Mouse (Mus musculus): Measurements from ENCODE around the gene Mob1a. TPM values are rescaled to one million over a fixed set of nuclear protein-coding genes. Genes with fewer than 3 reads are reported as not detected.

Gene Mob1a
- total RNA-seq, 1 experiment = 53.4 TPM

DNA sequence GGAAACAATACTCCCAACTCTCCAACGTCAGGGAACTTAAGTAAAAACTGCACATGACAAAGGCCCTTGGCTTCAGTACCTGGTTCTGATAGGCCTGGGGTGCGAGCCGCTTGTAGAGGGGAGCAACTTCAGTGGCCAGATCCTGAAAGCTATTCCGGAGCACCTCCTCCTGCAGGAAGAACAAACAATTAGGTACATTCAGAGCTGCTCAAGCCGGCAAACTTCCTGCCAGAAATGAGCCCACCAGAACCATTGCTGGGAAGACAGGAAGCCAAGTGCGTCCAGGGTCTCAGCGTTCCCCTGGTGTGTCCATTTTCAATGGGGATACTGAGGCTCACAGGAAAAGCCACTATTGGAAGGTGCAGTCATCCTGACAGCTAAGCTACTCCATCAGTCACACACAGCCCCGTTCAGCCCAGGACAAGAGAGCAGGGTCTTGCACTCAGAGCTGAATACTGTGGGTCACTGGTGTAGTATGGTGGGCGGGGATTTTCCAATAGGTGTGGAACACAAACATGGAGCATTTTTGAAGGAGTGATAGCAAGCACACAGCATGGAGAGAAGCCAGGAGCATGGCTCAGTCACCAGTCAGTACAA, 48.0 kb downstream of the Mob1a start:
- no peaks in the 10 kb centered on the region for H3K4me1 ChIP-seq (ENCODE audit: control insufficient read depth in 2 of 2, insufficient read depth in 2 of 2, low read length in 2 of 2, poor library complexity in 1 of 2)
- TF ChIP-seq HCFC1 (IDR thresholded peaks at IDR 0.05; ENCODE audit: borderline replicate concordance, insufficient read depth, low read length) (no peak), CHD2 (IDR thresholded peaks at IDR 0.05; ENCODE audit: low read depth, low read length) (no peak), ZNF384 (IDR thresholded peaks at IDR 0.05; ENCODE audit: low read depth, low read length) (no peak), ZC3H11A (IDR thresholded peaks at IDR 0.05; ENCODE audit: borderline replicate concordance, low read depth, low read length) (no peak), MAFK (IDR thresholded peaks at IDR 0.05; ENCODE audit: insufficient read depth, low read depth, low read length) (no peak)
- no peak overlapping the region for H3K4me3 ChIP-seq (ENCODE audit: insufficient read depth in 1 of 2, low read depth in 1 of 2, low read length in 2 of 2, poor library complexity in 1 of 2, severe bottlenecking in 1 of 2)
- H3K9ac ChIP-seq (ENCODE audit: insufficient read depth, low read depth, low read length, poor library complexity, severe bottlenecking) = no peak overlapping the region
- no peak for DNase-seq (ENCODE audit: low read depth, low spot score)
- H3K9me3 ChIP-seq (ENCODE audit: control insufficient read depth, insufficient read depth, low read depth, low read length) = no peaks in the 10 kb centered on the region
- H3K36me3 ChIP-seq (ENCODE audit: control insufficient read depth, insufficient read depth, low read length, poor library complexity, severe bottlenecking) = peaks cover 2% of the 10 kb centered on the region; the same call in 1 of the 2 replicates
- no peak overlapping the region; the same call in 1 of the 2 replicates for H3K27ac ChIP-seq (ENCODE audit: insufficient read depth, low read depth, low read length, poor library complexity, severe bottlenecking)
- in situ Hi-C loops (cut with MboI; ENCODE audit: low sequenced_read_pairs in 2 of 2, unreplicated experiment in 2 of 2) = no loop called here

DNA sequence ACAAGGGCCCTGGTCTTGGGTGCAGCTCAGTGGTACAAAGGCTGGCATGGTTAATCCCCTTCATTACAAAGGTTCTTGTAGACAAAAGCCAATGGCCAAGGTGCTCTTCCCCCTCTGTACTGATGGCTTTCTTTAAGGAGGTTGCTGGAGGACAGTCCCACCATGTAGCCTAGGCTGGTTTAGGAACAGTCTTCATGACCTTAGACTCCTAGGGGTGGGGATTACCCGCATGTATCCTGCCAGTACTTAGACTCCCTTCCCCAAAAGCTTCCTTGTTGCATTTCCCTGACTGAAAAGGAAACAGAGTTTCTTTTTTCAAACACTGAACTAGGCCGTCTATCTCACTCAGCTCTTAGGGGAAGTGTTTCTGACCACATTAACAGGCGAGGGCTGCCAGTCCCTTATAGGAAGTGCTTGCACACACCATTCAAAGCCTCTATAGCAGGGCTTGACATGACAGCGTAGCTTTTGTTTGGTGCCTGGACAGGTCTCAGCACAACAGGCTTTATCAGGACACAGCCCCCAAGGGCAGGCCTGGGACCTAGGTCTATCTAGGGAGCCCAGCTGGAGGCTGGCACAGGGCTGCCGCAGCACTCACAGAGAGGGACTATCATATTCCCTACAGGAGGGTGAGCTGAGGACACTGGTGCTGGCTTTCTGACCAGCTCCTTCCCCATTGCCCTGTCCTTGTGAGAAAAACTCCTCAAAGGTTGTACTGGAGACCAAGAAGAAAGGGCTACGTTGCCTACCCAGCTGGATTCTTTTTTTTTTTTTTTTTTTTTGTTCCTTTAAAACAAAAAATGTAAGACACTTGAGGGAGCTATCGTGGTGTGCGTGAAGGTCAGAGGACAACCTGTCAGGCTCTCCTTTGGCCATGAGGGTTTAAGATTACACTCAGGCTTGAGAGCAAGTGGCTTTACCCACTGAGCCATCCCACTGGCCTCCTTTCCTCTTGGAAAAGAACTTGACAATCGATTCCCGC, 56.0 kb downstream of the Mob1a start:
- in situ Hi-C loops (cut with MboI; ENCODE audit: low sequenced_read_pairs in 2 of 2, unreplicated experiment in 2 of 2) = no loop called here
- Histone ChIP-seq H3K4me1 (ENCODE audit: control insufficient read depth in 2 of 2, insufficient read depth in 2 of 2, low read length in 2 of 2, poor library complexity in 1 of 2) (no peaks in the 10 kb centered on the region), H3K27ac (ENCODE audit: insufficient read depth, low read depth, low read length, poor library complexity, severe bottlenecking) (no peak overlapping the region), H3K9me3 (ENCODE audit: control insufficient read depth, insufficient read depth, low read depth, low read length) (no peaks in the 10 kb centered on the region), H3K4me3 (ENCODE audit: insufficient read depth in 1 of 2, low read depth in 1 of 2, low read length in 2 of 2, poor library complexity in 1 of 2, severe bottlenecking in 1 of 2) (no peak overlapping the region), H3K36me3 (ENCODE audit: control insufficient read depth, insufficient read depth, low read length, poor library complexity, severe bottlenecking) (no peaks in the 10 kb centered on the region; the same call in 1 of the 2 replicates), H3K9ac (ENCODE audit: insufficient read depth, low read depth, low read length, poor library complexity, severe bottlenecking) (no peak overlapping the region)
- DNase-seq (ENCODE audit: low read depth, low spot score) = no peak
- TF ChIP-seq MAFK (IDR thresholded peaks at IDR 0.05; ENCODE audit: insufficient read depth, low read depth, low read length) (no peak), HCFC1 (IDR thresholded peaks at IDR 0.05; ENCODE audit: borderline replicate concordance, insufficient read depth, low read length) (no peak), ZNF384 (IDR thresholded peaks at IDR 0.05; ENCODE audit: low read depth, low read length) (no peak), ZC3H11A (IDR thresholded peaks at IDR 0.05; ENCODE audit: borderline replicate concordance, low read depth, low read length) (no peak), CHD2 (IDR thresholded peaks at IDR 0.05; ENCODE audit: low read depth, low read length) (no peak)

DNA sequence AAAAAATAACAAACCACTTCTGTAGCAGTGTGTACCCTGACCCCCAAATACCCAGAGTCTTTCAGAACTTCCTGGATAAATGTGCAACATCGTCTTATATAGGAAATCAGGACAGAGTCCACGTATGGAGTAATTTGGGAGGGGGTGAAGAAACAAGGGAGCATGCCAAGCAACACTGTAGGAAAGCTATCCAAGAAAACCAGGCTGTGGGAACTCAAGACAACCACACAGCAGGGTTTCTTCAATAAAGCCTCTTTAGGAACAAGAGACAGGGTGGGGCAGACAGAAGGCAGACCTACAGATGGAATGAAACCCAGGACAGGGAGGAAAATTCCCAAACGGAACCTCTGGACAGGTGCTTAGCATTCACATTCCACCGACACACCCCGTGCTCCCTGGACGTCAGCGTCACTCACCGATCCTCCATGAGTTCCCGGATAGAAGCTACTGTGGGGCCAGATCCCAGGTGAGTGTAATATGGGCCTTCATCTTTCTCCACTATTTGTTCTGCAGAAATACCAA, 59.8 kb downstream of the Mob1a start:
- H3K9ac ChIP-seq (ENCODE audit: insufficient read depth, low read depth, low read length, poor library complexity, severe bottlenecking) = no peak overlapping the region
- H3K9me3 ChIP-seq (ENCODE audit: control insufficient read depth, insufficient read depth, low read depth, low read length) = no peaks in the 10 kb centered on the region
- H3K36me3 ChIP-seq (ENCODE audit: control insufficient read depth, insufficient read depth, low read length, poor library complexity, severe bottlenecking) = no peaks in the 10 kb centered on the region
- no peak overlapping the region for H3K27ac ChIP-seq (ENCODE audit: insufficient read depth, low read depth, low read length, poor library complexity, severe bottlenecking)
- DNase-seq (ENCODE audit: low read depth, low spot score) = no peak
- no peak for TF ChIP-seq ZC3H11A (IDR thresholded peaks at IDR 0.05; ENCODE audit: borderline replicate concordance, low read depth, low read length)
- TF ChIP-seq HCFC1 (IDR thresholded peaks at IDR 0.05; ENCODE audit: borderline replicate concordance, insufficient read depth, low read length) = no peak
- H3K4me3 ChIP-seq (ENCODE audit: insufficient read depth in 1 of 2, low read depth in 1 of 2, low read length in 2 of 2, poor library complexity in 1 of 2, severe bottlenecking in 1 of 2) = no peak overlapping the region
- H3K4me1 ChIP-seq (ENCODE audit: control insufficient read depth in 2 of 2, insufficient read depth in 2 of 2, low read length in 2 of 2, poor library complexity in 1 of 2) = no peaks in the 10 kb centered on the region
- in situ Hi-C loops (cut with MboI; ENCODE audit: low sequenced_read_pairs in 2 of 2, unreplicated experiment in 2 of 2) = no loop called here

DNA sequence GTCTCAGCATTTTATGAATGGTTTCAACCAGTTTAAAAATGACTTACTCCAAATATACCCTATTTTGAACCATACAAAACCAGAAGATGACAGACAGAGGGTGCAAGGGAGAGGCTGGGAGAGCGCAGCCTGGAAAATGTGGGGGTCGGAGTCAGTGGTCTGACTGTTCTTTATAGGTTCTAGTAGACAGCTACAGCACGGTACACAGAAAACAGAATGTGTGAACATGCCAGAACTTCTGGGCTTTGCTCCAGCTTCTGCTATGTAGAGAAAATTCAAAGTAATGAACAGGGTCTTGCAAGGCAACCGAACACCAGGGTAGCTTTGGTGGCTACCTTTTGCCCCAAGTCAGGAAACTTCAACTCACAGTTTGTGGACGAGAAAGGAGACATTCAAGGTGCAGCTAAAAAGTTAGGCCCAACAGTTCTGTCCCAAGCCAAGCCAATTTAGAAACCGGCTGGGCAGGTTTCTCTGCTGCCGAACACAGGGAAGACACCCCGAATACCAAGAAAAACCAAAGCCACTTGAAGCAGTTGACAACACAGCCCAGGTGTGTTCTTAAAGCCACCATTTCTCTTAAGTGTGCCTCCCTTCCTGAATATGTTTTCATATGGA, 66.5 kb downstream of the Mob1a start:
- H3K9ac ChIP-seq (ENCODE audit: insufficient read depth, low read depth, low read length, poor library complexity, severe bottlenecking) = no peak overlapping the region
- H3K27ac ChIP-seq (ENCODE audit: insufficient read depth, low read depth, low read length, poor library complexity, severe bottlenecking) = no peak overlapping the region
- H3K4me1 ChIP-seq (ENCODE audit: control insufficient read depth in 2 of 2, insufficient read depth in 2 of 2, low read length in 2 of 2, poor library complexity in 1 of 2) = no peaks in the 10 kb centered on the region
- DNase-seq (ENCODE audit: low read depth, low spot score) = no peak
- TF ChIP-seq ZNF384 (IDR thresholded peaks at IDR 0.05; ENCODE audit: low read depth, low read length) (no peak), MAFK (IDR thresholded peaks at IDR 0.05; ENCODE audit: insufficient read depth, low read depth, low read length) (no peak)
- no peak overlapping the region for H3K4me3 ChIP-seq (ENCODE audit: insufficient read depth in 1 of 2, low read depth in 1 of 2, low read length in 2 of 2, poor library complexity in 1 of 2, severe bottlenecking in 1 of 2)
- no peaks in the 10 kb centered on the region for H3K36me3 ChIP-seq (ENCODE audit: control insufficient read depth, insufficient read depth, low read length, poor library complexity, severe bottlenecking)
- in situ Hi-C loops (cut with MboI; ENCODE audit: low sequenced_read_pairs in 2 of 2, unreplicated experiment in 2 of 2) = no loop called here
- no peaks in the 10 kb centered on the region for H3K9me3 ChIP-seq (ENCODE audit: control insufficient read depth, insufficient read depth, low read depth, low read length)

Other genes starting within 250 kb of the Mob1a start
- 12.7 and 14.7 TPM in 2 replicates for gene Pcgf1, start 248.1 kb upstream of the Mob1a start, total RNA-seq (2012; rRNA removed)
- 0.42 and 0.62 TPM in 2 replicates for gene Lbx2, start 239.6 kb upstream of the Mob1a start, total RNA-seq (2012; rRNA removed)
- gene Ccdc142, start 224.4 kb upstream of the Mob1a start, total RNA-seq (2012; rRNA removed) = 4.6 and 4.7 TPM in 2 replicates
- 1.3 and 1.8 TPM in 2 replicates for gene Gm42688, start 224.4 kb upstream of the Mob1a start, total RNA-seq (2012; rRNA removed)
- gene Mrpl53, start 217.0 kb upstream of the Mob1a start, total RNA-seq (2012; rRNA removed) = 50.5 and 53.9 TPM in 2 replicates
- 42.3 and 92.6 TPM in 2 replicates for gene Mogs, start 210.5 kb upstream of the Mob1a start, total RNA-seq (2012; rRNA removed)
- gene Wbp1, start 204.5 kb upstream of the Mob1a start, total RNA-seq (2012; rRNA removed) = 47.5 and 63.8 TPM in 2 replicates
- gene Ino80b, start 200.6 kb upstream of the Mob1a start, total RNA-seq (2012; rRNA removed) = 19.2 and 21.2 TPM in 2 replicates
- 20.0 and 32.4 TPM in 2 replicates for gene Rtkn, start 190.6 kb upstream of the Mob1a start, total RNA-seq (2012; rRNA removed)
- gene Wdr54, start 169.6 kb upstream of the Mob1a start, total RNA-seq (2012; rRNA removed) = 3.7 and 4.3 TPM in 2 replicates
- 0.31 and 0.53 TPM in 2 replicates for gene 1700003E16Rik, start 169.6 kb upstream of the Mob1a start, total RNA-seq (2012; rRNA removed)
- gene Dctn1, start 160.1 kb upstream of the Mob1a start, total RNA-seq (2012; rRNA removed) = 40.6 and 41.7 TPM in 2 replicates
- 100 and 104 TPM in 2 replicates for gene Slc4a5, start 106.2 kb upstream of the Mob1a start, total RNA-seq (2012; rRNA removed)
- 73.0 and 80.4 TPM in 2 replicates for gene Mthfd2, start 108 bp upstream of the Mob1a start, total RNA-seq (2012; rRNA removed)
- 13.1 and 24.5 TPM in 2 replicates for gene Bola3, start 23.1 kb downstream of the Mob1a start, total RNA-seq (2012; rRNA removed)
- gene Tet3, start 133.1 kb downstream of the Mob1a start, total RNA-seq (2012; rRNA removed) = 5.1 and 6.0 TPM in 2 replicates
- 21.4 and 21.9 TPM in 2 replicates for gene Dguok, start 181.0 kb downstream of the Mob1a start, total RNA-seq (2012; rRNA removed)
- gene Actg2, start 210.2 kb downstream of the Mob1a start, total RNA-seq (2012; rRNA removed) = 1.6 and 6.6 TPM in 2 replicates
- gene Stambp, start 246.7 kb downstream of the Mob1a start, total RNA-seq (2012; rRNA removed) = 2.0 and 2.3 TPM in 2 replicates

Data from ES-E14 (cell line).